Mouse (Mus musculus) heart, embryonic 15.5 days (tissue): ENCODE measurements at regions not wholly inside any gene's neighbourhood (a gene's known extent, or its start where the extent isn't known, plus 50 kb on each side); places are given as distances from the start of the nearest gene placed in this dataset.

ENCODE experiments used
- ATAC-seq: fragments of 200-750 bp; cut with Nextera tagmentation; replicated peaks from 2 replicates; pipeline ENCODE4 v1.8.0; 2017; ENCODE audit warnings: low read depth, moderate TSS enrichment; ENCODE audit not compliant: insufficient number of reproducible peaks, insufficient read depth, low FRiP score
- H3K27ac ChIP-seq: fragments of 300-500 bp; sonication (generic); 2 replicates; pipeline ENCODE4 v1.5.1; 2015; ENCODE audit warnings: mild to moderate bottlenecking, inconsistent platforms
- H3K27me3 ChIP-seq: fragments of 300-500 bp; sonication (generic); 2 replicates; pipeline ENCODE4 v1.6.1; 2015; ENCODE audit warnings: inconsistent platforms
- H3K36me3 ChIP-seq: fragments of 300-500 bp; sonication (generic); 2 replicates; pipeline ENCODE4 v1.6.1; 2015; ENCODE audit warnings: mild to moderate bottlenecking, inconsistent platforms
- H3K4me1 ChIP-seq: fragments of 300-500 bp; sonication (generic); replicated peaks from 2 replicates; pipeline ENCODE4 v1.6.1; 2015; ENCODE audit warnings: inconsistent platforms
- H3K4me2 ChIP-seq: fragments of 300-500 bp; sonication (generic); 2 replicates; pipeline ENCODE4 v1.6.1; 2015; ENCODE audit warnings: inconsistent platforms, mild to moderate bottlenecking, moderate library complexity
- H3K4me3 ChIP-seq: fragments of 300-500 bp; sonication (generic); 2 replicates; pipeline ENCODE4 v1.5.1; 2015; ENCODE audit warnings: mild to moderate bottlenecking, inconsistent platforms
- H3K9ac ChIP-seq: fragments of 300-500 bp; sonication (generic); 2 replicates; pipeline ENCODE4 v1.6.1; 2015; ENCODE audit warnings: mild to moderate bottlenecking, inconsistent platforms
- H3K9me3 ChIP-seq: fragments of 300-500 bp; sonication (generic); replicated peaks from 2 replicates; pipeline ENCODE4 v1.6.1; 2016; ENCODE audit warnings: inconsistent platforms
- WGBS: fragments of 180-500 bp; shearing (Covaris S2); methylation state at CpG from one replicate; pipeline ENCODE4 v1.1.7; 2015; ENCODE audit warnings: mixed read lengths; 5-methylcytosine and 5-hydroxymethylcytosine counted together

- ATAC-seq: no peak
- WGBS: 66% methylated on average over 3 of the region's 3 CpGs
These were observed 282.5 kb downstream of the Rps24 start for GRCm38 (mm10) chr14:24769451-24769850.

GRCm38 (mm10) chr14:24770015-24770977 is 283.4 kb downstream of the Rps24 start:
- Histone ChIP-seq H3K4me3 (no peak overlapping the region), H3K4me2 (no peak overlapping the region), H3K9ac (no peak overlapping the region), H3K4me1 (peaks cover 11% of the 10 kb centered on the region), H3K9me3 (no peaks in the 10 kb centered on the region), H3K36me3 (no peaks in the 10 kb centered on the region), H3K27ac (no peak overlapping the region), H3K27me3 (no peaks in the 10 kb centered on the region; the same call in 1 of the 2 replicates)
- whole genome bisulfite sequencing: 44% methylated on average over 11 of the region's 11 CpGs
- no peak for ATAC-seq

More at GRCm38 (mm10) chr14:24769451-24769850, 282.5 kb downstream of the Rps24 start:
- H3K9ac ChIP-seq: no peak overlapping the region
- peaks cover 11% of the 10 kb centered on the region for H3K4me1 ChIP-seq
- no peaks in the 10 kb centered on the region for H3K9me3 ChIP-seq
- H3K4me2 ChIP-seq: no peak overlapping the region
- no peaks in the 10 kb centered on the region for H3K36me3 ChIP-seq
- no peak overlapping the region for H3K4me3 ChIP-seq
- no peak overlapping the region for H3K27ac ChIP-seq
- H3K27me3 ChIP-seq: no peaks in the 10 kb centered on the region; the same call in 1 of the 2 replicates

- Histone ChIP-seq H3K27ac (no peak overlapping the region), H3K36me3 (no peaks in the 10 kb centered on the region), H3K4me3 (no peak overlapping the region), H3K9ac (no peak overlapping the region), H3K27me3 (no peaks in the 10 kb centered on the region; the same call in 1 of the 2 replicates), H3K4me1 (peaks cover 11% of the 10 kb centered on the region), H3K4me2 (no peak overlapping the region), H3K9me3 (no peaks in the 10 kb centered on the region)
- no peak for ATAC-seq
- WGBS: 71% methylated on average over 1 of the region's 1 CpGs
These were observed 284.7 kb downstream of the Rps24 start for GRCm38 (mm10) chr14:24771663-24772062.

- no peak for ATAC-seq
- no peak overlapping the region for H3K27ac ChIP-seq
- 61% methylated on average over 4 of the region's 4 CpGs for WGBS
These were observed 285.2 kb downstream of the Rps24 start for GRCm38 (mm10) chr14:24772129-24772528.

GRCm38 (mm10) chr14:24778748-24779630 is 292.1 kb downstream of the Rps24 start:
- under 1% methylated on average over 39 of the region's 39 CpGs for WGBS
- peaks cover 18% of the 10 kb centered on the region for H3K4me1 ChIP-seq
- H3K27ac ChIP-seq: peak overlapping the region; percentile 93
- no peaks in the 10 kb centered on the region for H3K36me3 ChIP-seq
- no peaks in the 10 kb centered on the region for H3K27me3 ChIP-seq
- ATAC-seq: peak; percentile 92
- peak overlapping the region; percentile 69 for H3K4me2 ChIP-seq
- H3K4me3 ChIP-seq: peak overlapping the region; percentile 51
- H3K9me3 ChIP-seq: no peaks in the 10 kb centered on the region
- H3K9ac ChIP-seq: peak overlapping the region; percentile 57

More at GRCm38 (mm10) chr14:24772129-24772528, 285.2 kb downstream of the Rps24 start:
- Histone ChIP-seq H3K9me3 (no peaks in the 10 kb centered on the region), H3K9ac (no peak overlapping the region), H3K4me2 (no peak overlapping the region), H3K4me3 (no peak overlapping the region), H3K36me3 (no peaks in the 10 kb centered on the region), H3K27me3 (no peaks in the 10 kb centered on the region; the same call in 1 of the 2 replicates), H3K4me1 (peaks cover 11% of the 10 kb centered on the region)

GRCm38 (mm10) chr14:24781674-24782073 is 294.7 kb downstream of the Rps24 start:
- H3K4me2 ChIP-seq: no peak overlapping the region
- no peaks in the 10 kb centered on the region for H3K36me3 ChIP-seq
- no peak overlapping the region for H3K27ac ChIP-seq
- no peak overlapping the region for H3K9ac ChIP-seq
- no peak overlapping the region for H3K4me3 ChIP-seq
- H3K9me3 ChIP-seq: no peaks in the 10 kb centered on the region
- peaks cover 22% of the 10 kb centered on the region for H3K4me1 ChIP-seq
- ATAC-seq: no peak
- H3K27me3 ChIP-seq: no peaks in the 10 kb centered on the region
- 81% methylated on average over 3 of the region's 3 CpGs for WGBS

- WGBS: 69% methylated on average over 6 of the region's 6 CpGs
- H3K4me1 ChIP-seq: peaks cover 17% of the 10 kb centered on the region
- H3K4me2 ChIP-seq: no peak overlapping the region
- no peak overlapping the region for H3K27ac ChIP-seq
- no peak for ATAC-seq
- H3K36me3 ChIP-seq: no peaks in the 10 kb centered on the region
- H3K4me3 ChIP-seq: no peak overlapping the region
- H3K27me3 ChIP-seq: no peaks in the 10 kb centered on the region
- H3K9me3 ChIP-seq: no peaks in the 10 kb centered on the region
- H3K9ac ChIP-seq: no peak overlapping the region
These were observed 297.0 kb downstream of the Rps24 start for GRCm38 (mm10) chr14:24783889-24784288.

- Histone ChIP-seq H3K9me3 (no peaks in the 10 kb centered on the region), H3K4me3 (no peak overlapping the region), H3K4me1 (peaks cover 4% of the 10 kb centered on the region; the same call in 1 of the 2 replicates), H3K27ac (no peak overlapping the region), H3K9ac (no peak overlapping the region), H3K27me3 (no peaks in the 10 kb centered on the region), H3K36me3 (no peaks in the 10 kb centered on the region), H3K4me2 (no peak overlapping the region)
- 75% methylated on average over 5 of the region's 5 CpGs for WGBS
- no peak for ATAC-seq
These were observed 298.5 kb downstream of the Rps24 start for GRCm38 (mm10) chr14:24785452-24785851.

- H3K27ac ChIP-seq: peak overlapping the region; percentile 39; the same call in 1 of the 2 replicates
- 54% methylated on average over 10 of the region's 10 CpGs for WGBS
- H3K9ac ChIP-seq: no peak overlapping the region
- no peaks in the 10 kb centered on the region for H3K27me3 ChIP-seq
- no peak overlapping the region for H3K4me3 ChIP-seq
- H3K4me2 ChIP-seq: no peak overlapping the region
- peak; percentile 58 for ATAC-seq
- no peaks in the 10 kb centered on the region for H3K9me3 ChIP-seq
- H3K36me3 ChIP-seq: no peaks in the 10 kb centered on the region
- H3K4me1 ChIP-seq: no peaks in the 10 kb centered on the region
These were observed 306.7 kb downstream of the Rps24 start for GRCm38 (mm10) chr14:24793375-24794285.

GRCm38 (mm10) chr14:24794359-24794845 is 307.5 kb downstream of the Rps24 start:
- no peak overlapping the region for H3K9ac ChIP-seq
- 68% methylated on average over 12 of the region's 12 CpGs for WGBS

More at GRCm38 (mm10) chr14:24794359-24794845, 307.5 kb downstream of the Rps24 start:
- Histone ChIP-seq H3K4me1 (no peaks in the 10 kb centered on the region), H3K36me3 (no peaks in the 10 kb centered on the region), H3K4me2 (no peak overlapping the region), H3K27ac (no peak overlapping the region), H3K9me3 (no peaks in the 10 kb centered on the region), H3K4me3 (no peak overlapping the region), H3K27me3 (no peaks in the 10 kb centered on the region)
- no peak for ATAC-seq
